Mouse (Mus musculus) left cerebral cortex, postnatal 10 days (tissue): ENCODE measurements around the gene Pkn1. TPM values are rescaled to one million over a fixed set of nuclear protein-coding genes. Genes with fewer than 3 reads are reported as not detected.

Source experiments
- DNase-seq, 2 experiments: peaks; one replicate each; pipeline ENCODE4 v3.0.0; 2021 to 2022; ENCODE audit warnings: low spot score in 2 of 2, mixed read lengths in 1 of 2; ENCODE audit errors: extremely low spot score in 1 of 2
- intact Hi-C: fragments of 180-260 bp; cut with DNase I; formaldehyde crosslinking; loops from one replicate; pipeline ENCODE4 v1.15.1; 2025
- total RNA-seq, 2 experiments: library from RNA; stranded (reverse); gene quantifications; 2 replicates each; pipeline ENCODE4 v1.2.3; 2021

Pkn1 gene
- 10 to 100 TPM; 73.1 to 75.9 TPM for total RNA-seq

DNA sequence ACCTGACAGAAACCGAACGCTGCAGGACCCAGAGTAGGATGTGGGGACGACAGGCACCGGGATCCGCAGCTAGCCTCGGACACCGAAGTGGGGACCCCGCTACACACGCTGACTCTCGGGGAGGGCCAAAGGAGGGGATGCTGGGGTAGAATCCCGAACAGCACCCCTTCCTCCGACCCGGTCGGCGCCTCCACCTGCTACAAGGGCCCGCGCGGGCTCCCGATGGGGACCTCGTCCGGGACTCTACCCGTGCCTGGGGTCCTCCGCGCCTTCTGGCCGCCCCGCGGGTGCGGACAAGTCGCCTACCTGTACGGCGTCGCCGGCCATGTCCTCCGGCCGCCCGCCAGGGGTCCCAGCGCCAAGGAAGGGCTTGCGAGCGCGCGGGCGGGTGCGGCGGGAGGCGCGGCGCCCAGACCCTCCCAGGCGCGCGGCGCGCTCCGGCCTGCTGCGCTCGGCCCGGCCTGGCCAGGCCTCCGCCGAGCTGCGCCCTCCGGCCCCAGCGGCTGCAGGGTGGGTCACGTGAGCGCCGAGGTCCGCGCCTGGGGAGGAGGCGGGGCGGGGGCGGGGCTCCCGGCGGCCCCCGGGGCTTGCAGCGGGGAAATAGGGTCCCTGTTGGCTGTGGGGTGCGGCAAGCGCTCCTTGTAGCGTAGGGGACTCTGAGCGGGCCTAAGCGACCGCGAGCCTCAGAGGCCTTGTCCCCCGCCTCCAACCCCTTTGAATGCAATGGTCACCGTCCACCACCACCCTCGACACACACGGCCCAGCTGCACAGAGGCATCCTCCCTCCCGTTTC lies at the start of gene Pkn1:
Gene Pkn1 (minus strand): TSS at position 519 of the 793 bp plus-strand sequence.
- intact Hi-C loops: no loop called here
- DNase-seq: peak in 1 of 2 experiments; percentile 88

- intact Hi-C loops: no loop called here
- peak in 1 of 2 experiments; percentile 53 for DNase-seq
Measured at GRCm38 (mm10) chr8:83748708-83749107, 49.7 kb upstream of the Pkn1 start.

DNA sequence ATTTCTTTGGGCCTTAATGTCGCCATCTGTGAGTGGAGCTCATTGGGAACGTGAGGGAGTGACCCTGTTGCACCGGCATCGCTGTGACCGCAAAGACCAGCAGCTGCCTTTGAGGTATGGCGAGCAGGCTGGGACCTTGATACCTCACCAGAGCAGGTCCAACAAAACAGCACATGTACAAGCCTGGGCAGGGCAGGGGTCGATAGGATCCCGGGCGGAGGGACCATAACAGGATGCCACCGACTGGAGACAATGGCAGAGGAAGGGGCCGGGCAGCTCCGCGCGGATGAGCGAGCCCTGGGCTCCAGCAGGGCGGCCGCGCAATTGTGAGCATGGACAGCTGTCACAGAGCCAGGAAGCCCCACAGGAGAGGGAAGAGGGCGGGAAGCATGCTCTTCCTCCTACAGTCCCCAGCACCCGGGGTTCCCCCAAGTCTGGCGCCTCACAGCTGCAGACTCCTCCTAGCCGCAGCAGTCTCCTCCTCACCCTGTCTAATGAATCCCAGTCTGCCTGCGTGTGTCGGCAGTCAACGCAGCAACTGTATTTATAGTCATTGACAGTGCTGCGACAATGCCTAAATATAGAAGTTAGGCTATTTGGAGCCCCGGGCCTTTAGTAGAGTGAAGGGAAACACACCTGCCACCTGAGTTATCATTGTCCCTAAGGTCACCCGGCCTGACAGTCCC lies 48.8 kb upstream of the Pkn1 start:
- DNase-seq: peak; percentile 27 to 91
- intact Hi-C loops: no loop called here

GRCm38 (mm10) chr8:83744070-83744469 lies 45.1 kb upstream of the Pkn1 start:
- DNase-seq: no peak
- intact Hi-C loops: no loop called here

DNA sequence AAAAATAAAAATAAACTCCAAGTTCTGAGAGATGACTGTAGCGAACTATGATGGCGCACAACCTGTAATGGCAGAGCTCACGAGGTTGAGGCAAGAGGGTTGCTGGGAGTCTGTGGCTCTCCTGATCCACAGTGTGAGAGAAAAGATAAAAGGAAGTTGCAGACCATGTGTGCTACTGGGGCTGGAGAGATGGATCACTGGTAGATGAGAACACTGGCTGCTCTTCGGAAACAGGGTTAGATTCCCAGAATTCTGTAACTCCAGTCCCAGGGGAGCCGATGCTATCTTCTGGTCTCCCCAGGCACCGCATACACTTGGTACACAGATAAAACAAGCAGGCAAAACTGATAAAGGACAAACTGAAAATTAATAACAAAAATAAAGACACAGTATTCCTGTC lies 44.0 kb upstream of the Pkn1 start:
- intact Hi-C loops: no loop called here
- no peak for DNase-seq

GRCm38 (mm10) chr8:83741849-83742655 lies 43.1 kb upstream of the Pkn1 start:
- intact Hi-C loops: no loop called here
- DNase-seq: peak in 1 of 2 experiments; percentile 37

- intact Hi-C loops: no loop called here
- DNase-seq: peak in 1 of 2 experiments; percentile 87
Measured at GRCm38 (mm10) chr8:83740976-83741741, 42.2 kb upstream of the Pkn1 start, which contains the start of gene Adgre5. TSS of gene Adgre5 (minus strand) at chr8:83741326.

GRCm38 (mm10) chr8:83740586-83740975 lies 41.6 kb upstream of the Pkn1 start:
- intact Hi-C loops: no loop called here
- no peak for DNase-seq

DNA sequence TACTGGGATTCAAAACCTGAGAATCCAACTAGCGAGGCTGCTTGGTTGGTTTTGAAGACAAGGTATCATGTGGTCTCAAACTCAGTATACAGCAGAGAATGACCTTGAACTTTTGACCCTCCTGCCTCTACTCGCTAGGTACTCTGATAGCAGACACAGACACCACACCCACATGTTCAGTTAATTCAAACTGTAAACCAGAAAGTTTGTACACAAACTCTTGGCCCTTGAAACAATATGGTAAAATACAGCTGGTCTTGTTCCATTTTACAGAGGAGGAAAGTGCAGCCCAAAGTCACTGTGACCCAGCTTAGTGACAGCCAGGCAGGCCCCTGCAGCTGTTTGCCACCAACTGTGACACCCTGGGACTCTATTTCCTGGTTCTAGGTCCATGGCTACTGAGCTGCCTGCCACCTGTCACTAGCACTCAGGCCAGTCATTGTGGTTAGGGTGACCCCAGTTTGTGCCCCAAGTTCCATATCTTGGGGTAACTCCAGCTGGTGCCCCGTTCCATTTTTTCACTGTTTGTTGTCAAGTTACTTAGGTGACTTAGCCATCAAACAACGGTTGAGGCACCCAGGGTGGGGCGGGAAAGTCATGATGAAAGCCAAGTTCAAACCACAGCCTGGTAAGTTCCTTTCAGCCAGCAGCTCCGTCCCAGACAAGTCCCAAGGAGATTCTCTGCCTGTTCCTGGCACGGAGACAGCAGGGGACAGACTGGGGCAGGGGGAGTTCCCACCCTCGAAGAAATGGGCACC lies 40.9 kb upstream of the Pkn1 start:
- DNase-seq: peak in 1 of 2 experiments; percentile 33
- intact Hi-C loops: no loop called here

DNA sequence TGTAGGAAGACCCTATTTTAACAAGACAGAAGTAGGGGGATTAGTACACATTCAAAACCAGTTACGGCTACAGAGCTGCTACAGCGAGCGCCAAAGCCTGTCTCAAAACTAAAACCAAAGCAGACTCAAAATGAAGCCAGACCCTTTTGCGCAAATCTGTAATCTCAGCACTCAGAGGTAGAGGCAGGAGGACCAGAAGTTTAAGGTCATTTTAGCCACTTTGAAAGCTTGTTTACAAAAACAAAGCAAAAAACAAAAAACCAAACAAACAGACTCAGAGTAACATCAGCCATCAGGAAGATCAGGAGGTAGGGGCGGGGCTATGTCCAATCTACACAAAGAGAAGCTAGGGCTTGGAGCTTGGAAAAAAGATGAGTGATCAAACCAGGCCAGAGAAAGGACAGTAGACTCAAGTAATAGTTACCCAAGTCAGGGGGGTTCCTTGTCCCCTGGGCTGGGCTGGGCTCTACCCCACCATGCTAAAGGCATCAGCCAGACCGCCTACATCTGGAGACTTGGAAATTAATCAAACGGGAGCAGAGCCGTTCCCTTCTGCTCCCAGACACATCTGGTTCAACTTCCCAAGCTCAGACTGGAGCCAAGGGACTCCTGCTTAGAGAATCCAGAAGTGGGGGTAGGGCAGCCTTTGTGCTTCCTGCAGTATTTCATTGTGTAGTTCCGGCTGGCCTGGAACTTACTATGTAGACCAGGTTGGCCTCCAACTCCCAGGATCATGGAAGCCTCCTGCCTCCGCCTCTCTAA lies 40.2 kb upstream of the Pkn1 start:
- intact Hi-C loops: no loop called here
- DNase-seq: peak in 1 of 2 experiments; percentile 51

GRCm38 (mm10) chr8:83737852-83738562 lies 39.0 kb upstream of the Pkn1 start:
- DNase-seq: peak in 1 of 2 experiments; percentile 86
- intact Hi-C loops: no loop called here

DNA sequence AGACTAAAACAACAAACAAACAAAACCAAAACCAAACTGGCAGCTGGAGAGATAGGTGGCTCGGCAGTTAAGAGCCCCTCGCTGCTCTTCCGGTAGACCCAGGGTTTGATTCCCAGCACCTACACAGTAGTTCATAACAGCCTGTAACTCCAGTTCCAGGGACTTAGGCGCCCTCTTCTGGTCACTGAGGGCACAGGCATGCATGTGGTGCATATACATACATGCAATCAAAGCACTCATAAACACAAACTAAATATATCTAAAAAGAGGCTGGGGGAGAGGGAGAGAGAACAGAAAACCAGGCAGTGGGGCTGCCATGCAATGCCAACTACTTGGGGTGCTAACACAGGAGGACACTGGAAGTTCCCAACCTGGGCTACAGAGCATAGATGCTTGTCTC lies 38.4 kb upstream of the Pkn1 start:
- no peak for DNase-seq
- intact Hi-C loops: no loop called here

DNA sequence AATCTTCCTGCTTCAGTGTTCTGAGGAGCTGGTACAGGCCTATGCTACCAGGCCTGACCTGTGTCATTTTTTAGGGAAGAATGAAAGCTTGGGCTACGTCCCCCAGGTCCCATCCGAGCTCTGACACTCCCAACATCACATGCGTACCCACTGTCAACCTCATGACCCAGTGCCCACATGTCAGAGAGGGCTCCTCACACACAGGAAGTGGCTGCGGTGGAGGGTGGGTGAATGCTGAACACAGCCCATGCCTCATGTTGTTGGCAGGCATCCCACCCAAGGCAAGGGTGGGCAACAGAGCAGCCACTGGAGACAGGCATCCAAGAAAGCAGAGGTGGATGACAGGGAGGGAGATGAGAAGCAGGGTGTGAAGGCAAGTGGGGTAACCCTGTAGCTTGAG lies 37.7 kb upstream of the Pkn1 start:
- intact Hi-C loops: no loop called here
- DNase-seq: no peak

DNA sequence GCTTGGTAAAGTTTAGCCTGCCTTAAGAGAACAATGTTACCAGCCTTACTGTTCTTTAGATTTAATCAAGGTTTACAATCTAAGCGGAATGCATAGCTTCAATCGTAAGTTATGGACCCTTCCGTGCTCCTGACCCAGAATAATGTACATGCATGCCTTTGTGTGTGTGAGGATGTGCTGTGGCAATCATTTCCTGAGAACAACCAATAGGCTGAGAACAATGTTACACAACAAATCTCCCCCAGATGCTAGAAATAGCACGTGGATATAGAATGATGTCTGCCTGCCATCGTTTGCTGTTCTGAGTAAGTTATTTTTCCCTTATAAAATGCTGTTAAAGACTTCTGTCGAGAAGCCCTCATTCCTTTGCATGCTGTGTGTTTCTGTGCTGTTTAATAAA lies 33.9 kb upstream of the Pkn1 start:
- no peak for DNase-seq
- intact Hi-C loops: no loop called here

GRCm38 (mm10) chr8:83731906-83732305 lies 32.9 kb upstream of the Pkn1 start:
- DNase-seq: no peak
- intact Hi-C loops: no loop called here

DNA sequence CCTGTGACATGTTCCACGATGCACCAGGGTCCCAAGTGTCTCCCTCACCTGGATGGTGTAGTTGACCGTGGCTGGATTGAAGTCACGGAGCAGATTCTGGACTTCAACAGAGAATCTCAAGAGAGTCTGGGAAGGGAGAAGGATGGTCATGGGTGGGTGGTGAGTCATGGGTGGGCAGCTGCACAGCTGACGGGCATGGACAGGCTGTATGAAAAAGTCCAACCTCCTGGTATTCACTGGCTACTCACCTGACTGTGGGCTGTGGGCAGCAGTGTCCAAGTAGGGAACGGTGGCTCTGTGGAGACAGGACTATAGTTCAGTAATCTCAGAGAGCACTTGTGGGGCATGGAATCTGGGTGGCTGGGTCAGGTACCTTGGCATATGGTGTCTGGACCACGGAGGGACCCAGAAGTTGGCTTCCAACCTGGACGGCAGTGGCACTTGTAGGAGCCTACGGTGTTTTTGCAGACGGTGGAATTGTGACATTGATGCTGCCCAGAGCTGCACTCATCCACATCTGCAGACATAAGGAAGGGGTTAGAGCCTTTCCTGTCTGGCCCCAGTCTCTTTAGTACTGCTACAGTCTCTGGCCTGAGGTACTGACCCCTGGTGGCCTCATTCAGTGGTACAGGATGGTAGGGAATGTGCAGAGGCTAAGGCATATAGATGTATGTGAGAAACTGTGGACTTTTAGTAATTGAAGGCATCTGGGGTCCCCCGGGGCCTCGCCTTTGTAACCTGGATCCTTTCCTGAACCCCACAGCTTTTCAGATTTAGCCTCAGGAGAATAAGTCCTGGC lies 30.2 kb upstream of the Pkn1 start:
- DNase-seq: peak in 1 of 2 experiments; percentile 56
- intact Hi-C loops: loop anchor here (5.0 to 10.0 kb wide), 2 partner anchors 168 to 226 kb away; partner anchors contain the start of genes Asf1b and Gm10644
